Mouse (Mus musculus): ENCODE measurements around the gene Zfr. TPM values are rescaled to one million over a fixed set of nuclear protein-coding genes. Genes with fewer than 3 reads are reported as not detected.
"Not testable (repeated sequence)": the region's sequence is repeated elsewhere in the genome, so short reads cannot be mapped to it uniquely, and the experiment has no call there.

Zfr gene
- polyA plus RNA-seq, 1 experiment from 2014 or later: 105 TPM

DNA sequence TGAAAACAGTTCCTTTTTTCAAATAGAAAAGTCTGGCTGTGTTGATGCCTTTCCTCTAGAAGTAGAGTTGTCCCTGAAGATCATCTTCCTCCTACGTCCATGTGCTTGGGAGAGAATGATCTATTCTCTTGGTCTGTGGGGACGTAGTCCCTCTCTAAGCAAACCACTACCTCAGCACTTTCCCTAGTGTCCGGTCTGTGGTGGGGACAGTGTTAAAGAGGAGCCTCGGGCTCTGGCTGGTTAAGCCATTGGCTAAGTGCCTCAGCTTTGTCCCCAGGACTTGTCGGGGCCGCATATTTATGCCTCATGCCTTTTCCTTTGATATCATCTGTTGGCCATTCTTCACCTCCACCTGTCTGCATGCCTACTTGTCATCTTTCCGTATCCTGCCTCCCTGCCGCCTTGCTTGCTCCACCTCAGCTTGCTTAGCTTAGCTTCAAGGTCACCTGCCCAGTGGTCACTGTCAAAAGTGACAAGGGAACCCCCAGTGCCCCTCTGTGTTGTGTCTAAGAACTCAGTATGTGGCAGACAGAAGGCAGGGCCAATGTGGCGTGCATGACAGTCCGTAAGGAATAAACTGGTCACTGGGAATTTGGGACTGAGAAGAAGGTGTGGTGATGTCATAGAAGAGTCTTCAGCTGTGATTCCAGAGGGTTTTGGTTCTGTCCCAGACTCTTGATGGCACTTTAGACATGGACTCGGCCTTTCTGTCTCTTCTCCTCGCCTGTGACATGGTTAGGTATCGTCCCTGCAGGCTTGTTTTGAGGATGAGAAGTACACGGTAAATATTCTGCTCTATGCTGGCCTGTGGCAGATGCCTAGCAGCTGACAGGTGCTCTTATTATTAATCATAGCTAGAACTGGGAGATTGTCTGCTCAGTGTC lies 97.1 kb downstream of the Zfr start:
- CTCF ChIA-PET: no interaction called here
- DNase-seq (ENCODE audit: low read depth, low spot score): no peak
- no peak for ATAC-seq
- no peak for TF ChIP-seq CTCF (IDR thresholded peaks at IDR 0.05)
- POLR2A ChIA-PET: interaction anchor here (1.1 kb wide), 1 partner anchor 125 kb away, joined by 3 read pairs; no protein-coding TSS in a partner anchor
- in situ Hi-C loops (cut with MboI; ENCODE audit: low pct_unique_long_range_greater_than_20kb): no loop called here
- no peaks in the 10 kb centered on the region for H3K27me3 ChIP-seq

GRCm38 (mm10) chr15:12215415-12215718 lies 97.7 kb downstream of the Zfr start:
- ChIA-PET POLR2A (no interaction called here), CTCF (no interaction called here)
- DNase-seq (ENCODE audit: low read depth, low spot score): no peak
- H3K27me3 ChIP-seq: no peaks in the 10 kb centered on the region
- TF ChIP-seq CTCF (IDR thresholded peaks at IDR 0.05): no peak
- in situ Hi-C loops (cut with MboI; ENCODE audit: low pct_unique_long_range_greater_than_20kb): no loop called here
- ATAC-seq: no peak

DNA sequence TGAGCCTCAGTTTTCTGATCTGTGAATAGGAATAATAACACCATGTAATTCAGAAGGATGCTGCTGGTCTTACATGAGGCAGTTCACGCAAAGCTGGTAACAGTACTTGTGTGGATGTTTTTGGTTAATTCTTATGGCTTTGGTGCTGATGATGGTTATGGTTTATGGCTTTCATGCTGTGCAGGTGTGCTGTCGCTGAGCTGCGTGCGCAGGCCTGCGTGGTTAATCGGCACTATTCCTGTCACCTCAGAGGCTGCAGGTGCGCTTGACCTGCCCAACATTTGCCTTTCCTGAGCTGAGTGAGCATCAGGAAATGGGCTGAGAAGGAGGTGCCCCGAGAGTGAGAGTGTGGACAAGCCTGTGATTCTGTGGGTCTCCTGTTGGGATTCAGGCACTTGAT lies 98.5 kb downstream of the Zfr start:
- ATAC-seq (no peak), DNase-seq (ENCODE audit: low read depth, low spot score) (no peak)
- H3K27me3 ChIP-seq: no peaks in the 10 kb centered on the region
- no peak for TF ChIP-seq CTCF (IDR thresholded peaks at IDR 0.05)
- in situ Hi-C loops (cut with MboI; ENCODE audit: low pct_unique_long_range_greater_than_20kb): no loop called here
- CTCF ChIA-PET: interaction anchor here (0.9 kb wide), 1 partner anchor 14 kb away, joined by 3 read pairs; no protein-coding TSS in a partner anchor
- POLR2A ChIA-PET: no interaction called here

DNA sequence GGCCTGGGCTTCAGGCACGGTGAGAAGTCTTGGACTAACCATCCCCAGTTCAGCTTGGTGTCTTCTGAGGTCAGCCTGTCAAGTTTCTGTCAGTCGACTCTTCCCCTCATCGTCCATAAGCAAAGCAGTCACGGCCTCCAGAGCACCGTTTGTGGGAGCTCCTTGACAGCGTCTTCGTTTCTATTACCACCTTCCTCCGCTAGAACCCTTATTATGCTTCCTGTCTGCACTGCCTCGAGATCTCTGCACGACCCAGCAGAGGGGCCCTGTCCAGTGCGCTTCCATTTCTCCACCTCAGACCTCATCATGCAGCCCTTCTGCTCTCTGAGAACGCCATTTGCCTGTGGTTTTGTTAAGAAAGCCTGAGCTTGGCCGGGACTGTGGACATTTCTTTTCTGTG lies 99.2 kb downstream of the Zfr start:
- DNase-seq (ENCODE audit: low read depth, low spot score) (no peak), ATAC-seq (no peak)
- no peak for TF ChIP-seq CTCF (IDR thresholded peaks at IDR 0.05)
- ChIA-PET CTCF (interaction anchor here (0.9 kb wide), 1 partner anchor 13 kb away, joined by 3 read pairs; no protein-coding TSS in a partner anchor), POLR2A (no interaction called here)
- in situ Hi-C loops (cut with MboI; ENCODE audit: low pct_unique_long_range_greater_than_20kb): no loop called here
- no peaks in the 10 kb centered on the region for H3K27me3 ChIP-seq

GRCm38 (mm10) chr15:12217332-12217731 lies 99.7 kb downstream of the Zfr start:
- DNase-seq (ENCODE audit: low read depth, low spot score); in situ Hi-C loops (cut with MboI; ENCODE audit: low pct_unique_long_range_greater_than_20kb); ATAC-seq; CTCF ChIA-PET; POLR2A ChIA-PET; H3K27me3 ChIP-seq: not testable (repeated sequence)

- in situ Hi-C loops (cut with MboI; ENCODE audit: low pct_unique_long_range_greater_than_20kb): no loop called here
- ChIA-PET CTCF (no interaction called here), POLR2A (interaction anchor here (0.6 kb wide), 1 partner anchor 33 kb away, joined by 3 read pairs; no protein-coding TSS in a partner anchor)
- H3K27me3 ChIP-seq: no peaks in the 10 kb centered on the region
- no peak for ATAC-seq
- no peak for TF ChIP-seq CTCF (IDR thresholded peaks at IDR 0.05)
- no peak for DNase-seq (ENCODE audit: low read depth, low spot score)
These were observed 100.2 kb downstream of the Zfr start for GRCm38 (mm10) chr15:12217849-12218248.

DNA sequence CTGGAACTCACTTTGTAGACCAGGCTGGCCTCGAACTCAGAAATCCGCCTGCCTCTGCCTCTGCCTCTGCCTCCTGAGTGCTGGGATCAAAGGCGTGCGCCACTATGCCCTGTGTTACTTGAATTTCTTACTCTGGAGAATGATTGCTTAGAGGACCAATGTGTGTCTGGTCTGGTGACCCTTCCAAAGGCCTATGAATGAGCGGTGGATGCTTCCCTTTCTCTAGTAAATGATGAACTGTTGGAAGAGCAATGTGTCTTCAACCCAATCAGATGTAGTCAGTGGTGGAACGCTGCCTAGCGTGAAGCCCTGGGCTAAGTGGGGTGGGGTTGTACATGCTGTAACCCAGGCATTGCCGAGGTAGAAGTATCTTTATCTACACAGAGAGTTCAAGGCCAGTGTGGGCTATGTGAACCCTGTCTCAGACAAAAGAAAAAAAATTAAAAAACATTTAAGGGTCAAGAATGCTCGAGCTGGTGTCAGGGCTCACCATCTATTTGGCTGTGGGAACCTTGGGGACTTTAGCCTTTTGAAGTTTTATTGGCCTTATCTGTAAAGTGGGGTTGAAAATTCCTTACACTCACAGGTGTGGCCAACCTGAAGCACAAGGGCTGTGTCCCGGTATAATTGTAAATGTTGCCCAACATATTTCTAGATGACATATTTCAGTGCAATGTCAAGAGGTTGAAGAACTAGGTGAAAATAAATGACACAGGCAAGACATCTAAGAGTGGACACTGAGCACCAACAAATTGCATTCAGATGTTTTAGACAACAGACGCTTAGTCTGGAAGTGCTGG lies 101.2 kb downstream of the Zfr start:
- ATAC-seq: no peak
- CTCF ChIA-PET: interaction anchor here (0.9 kb wide), 1 partner anchor 29 kb away, joined by 3 read pairs; no protein-coding TSS in a partner anchor
- no peak for TF ChIP-seq CTCF (IDR thresholded peaks at IDR 0.05)
- in situ Hi-C loops (cut with MboI; ENCODE audit: low pct_unique_long_range_greater_than_20kb): no loop called here
- POLR2A ChIA-PET: no interaction called here
- DNase-seq (ENCODE audit: low read depth, low spot score): no peak
- no peaks in the 10 kb centered on the region for H3K27me3 ChIP-seq

GRCm38 (mm10) chr15:12221131-12221530 lies 103.5 kb downstream of the Zfr start:
- CTCF ChIA-PET: interaction anchor here (1.2 to 1.4 kb wide), 3 partner anchors 9 to 21 kb away, joined by 3 to 7 read pairs (median 4); no protein-coding TSS in a partner anchor
- POLR2A ChIA-PET: no interaction called here
- TF ChIP-seq CTCF (IDR thresholded peaks at IDR 0.05): no peak
- no peaks in the 10 kb centered on the region for H3K27me3 ChIP-seq
- ATAC-seq (no peak), DNase-seq (ENCODE audit: low read depth, low spot score) (no peak)
- in situ Hi-C loops (cut with MboI; ENCODE audit: low pct_unique_long_range_greater_than_20kb): no loop called here

- ATAC-seq: no peak
- no peaks in the 10 kb centered on the region for H3K27me3 ChIP-seq
- TF ChIP-seq CTCF (IDR thresholded peaks at IDR 0.05): no peak
- in situ Hi-C loops (cut with MboI; ENCODE audit: low pct_unique_long_range_greater_than_20kb): no loop called here
- ChIA-PET POLR2A (interaction anchor here (0.6 kb wide), 1 partner anchor 123 kb away, joined by 3 read pairs; no protein-coding TSS in a partner anchor), CTCF (interaction anchor here (0.6 to 1.5 kb wide), 2 partner anchors 9 to 13 kb away, joined by 3 to 5 read pairs; no protein-coding TSS in a partner anchor)
- DNase-seq (ENCODE audit: low read depth, low spot score): no peak
These were observed 105.1 kb downstream of the Zfr start for GRCm38 (mm10) chr15:12222564-12223302.

DNA sequence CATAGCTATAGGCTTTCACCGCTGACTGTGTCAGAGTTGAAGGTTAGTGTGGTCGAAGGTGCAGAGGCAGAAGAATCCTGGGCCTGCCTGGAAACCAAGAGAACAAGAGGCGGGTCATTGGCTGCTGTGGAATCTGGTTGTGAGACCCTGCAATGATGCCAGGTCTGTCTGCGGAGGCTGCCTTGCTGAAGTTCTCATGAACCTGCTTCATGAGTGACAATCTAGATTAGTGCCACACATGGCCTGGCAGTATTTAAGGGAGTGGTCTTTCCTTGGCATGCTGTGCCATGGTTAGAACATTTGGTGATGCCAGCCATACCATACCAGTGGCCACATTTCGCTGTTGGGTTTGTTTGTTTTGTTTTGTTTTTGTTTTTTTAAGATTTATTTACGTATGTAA lies 105.8 kb downstream of the Zfr start:
- ChIA-PET POLR2A (no interaction called here), CTCF (interaction anchor here (0.6 to 1.5 kb wide), 2 partner anchors 10 to 13 kb away, joined by 3 to 5 read pairs; no protein-coding TSS in a partner anchor)
- in situ Hi-C loops (cut with MboI; ENCODE audit: low pct_unique_long_range_greater_than_20kb): no loop called here
- no peak for DNase-seq (ENCODE audit: low read depth, low spot score)
- no peak for ATAC-seq
- no peaks in the 10 kb centered on the region for H3K27me3 ChIP-seq
- no peak for TF ChIP-seq CTCF (IDR thresholded peaks at IDR 0.05)
